Mouse (Mus musculus) hindbrain, embryonic 15.5 days (tissue): ENCODE measurements around the gene Rbp1. TPM values are rescaled to one million over a fixed set of nuclear protein-coding genes. Genes with fewer than 3 reads are reported as not detected.

Experiments
- ATAC-seq: fragments of 200-750 bp; cut with Nextera tagmentation; 2 replicates; pipeline ENCODE4 v1.8.0; 2017; ENCODE audit warnings: low read depth, moderate number of reproducible peaks, moderate TSS enrichment; ENCODE audit not compliant: low FRiP score
- H3K27ac ChIP-seq: fragments of 300-500 bp; sonication (generic); replicated peaks from 2 replicates; pipeline ENCODE4 v1.5.1; 2015; ENCODE audit warnings: mild to moderate bottlenecking, inconsistent platforms
- H3K27me3 ChIP-seq: fragments of 300-500 bp; sonication (generic); 2 replicates; pipeline ENCODE4 v1.6.1; 2015; ENCODE audit warnings: control low read depth, inconsistent platforms
- H3K36me3 ChIP-seq: fragments of 300-500 bp; sonication (generic); 2 replicates; pipeline ENCODE4 v1.6.1; 2015; ENCODE audit warnings: control low read depth, inconsistent platforms
- H3K4me1 ChIP-seq: fragments of 300-500 bp; sonication (generic); replicated peaks from 2 replicates; pipeline ENCODE4 v1.6.1; 2015; ENCODE audit warnings: control low read depth, inconsistent platforms
- H3K4me2 ChIP-seq: fragments of 300-500 bp; sonication (generic); 2 replicates; pipeline ENCODE4 v1.6.1; 2015; ENCODE audit warnings: moderate library complexity, mild to moderate bottlenecking, inconsistent platforms
- H3K4me3 ChIP-seq: fragments of 300-500 bp; sonication (generic); 2 replicates; pipeline ENCODE4 v1.5.1; 2015; ENCODE audit warnings: mild to moderate bottlenecking, inconsistent platforms
- H3K9ac ChIP-seq: fragments of 300-500 bp; sonication (generic); 2 replicates; pipeline ENCODE4 v1.6.1; 2015; ENCODE audit warnings: inconsistent platforms
- H3K9me3 ChIP-seq: fragments of 300-500 bp; sonication (generic); 2 replicates; pipeline ENCODE4 v1.6.1; 2016; ENCODE audit warnings: control low read depth, inconsistent platforms
- WGBS: fragments of 180-500 bp; shearing (Covaris S2); methylation state at CpG from one replicate; pipeline ENCODE4 v1.1.7; 2015; 5-methylcytosine and 5-hydroxymethylcytosine counted together
- polyA plus RNA-seq: library from polyadenylated mRNA; unstranded; fragments of >200 nt; fragmentation: Nextera tagmentation; extraction: Ambion mirVana; gene quantifications from 2 replicates; pipeline ENCODE4 v1.2.1, GENCODE M21; 2015

The Rbp1 gene
- polyA plus RNA-seq, 1 experiment from 2014 or later = 45.7 TPM

- 76% methylated on average over 2 of the region's 2 CpGs for WGBS
- Histone ChIP-seq H3K4me3 (no peak overlapping the region), H3K27ac (no peak overlapping the region), H3K4me2 (no peak overlapping the region), H3K36me3 (no peaks in the 10 kb centered on the region), H3K4me1 (no peaks in the 10 kb centered on the region), H3K27me3 (no peaks in the 10 kb centered on the region), H3K9me3 (no peaks in the 10 kb centered on the region), H3K9ac (no peak overlapping the region)
- no peak for ATAC-seq
Measured at GRCm38 (mm10) chr9:98466709-98467108, 43.9 kb downstream of the Rbp1 start.

GRCm38 (mm10) chr9:98480172-98480749 lies 57.5 kb downstream of the Rbp1 start:
- Histone ChIP-seq H3K36me3 (no peaks in the 10 kb centered on the region), H3K4me2 (no peak overlapping the region), H3K4me1 (no peaks in the 10 kb centered on the region), H3K4me3 (no peak overlapping the region), H3K27me3 (no peaks in the 10 kb centered on the region), H3K27ac (no peak overlapping the region), H3K9ac (no peak overlapping the region), H3K9me3 (no peaks in the 10 kb centered on the region)
- no peak for ATAC-seq
- 89% methylated on average over 2 of the region's 2 CpGs for WGBS

DNA sequence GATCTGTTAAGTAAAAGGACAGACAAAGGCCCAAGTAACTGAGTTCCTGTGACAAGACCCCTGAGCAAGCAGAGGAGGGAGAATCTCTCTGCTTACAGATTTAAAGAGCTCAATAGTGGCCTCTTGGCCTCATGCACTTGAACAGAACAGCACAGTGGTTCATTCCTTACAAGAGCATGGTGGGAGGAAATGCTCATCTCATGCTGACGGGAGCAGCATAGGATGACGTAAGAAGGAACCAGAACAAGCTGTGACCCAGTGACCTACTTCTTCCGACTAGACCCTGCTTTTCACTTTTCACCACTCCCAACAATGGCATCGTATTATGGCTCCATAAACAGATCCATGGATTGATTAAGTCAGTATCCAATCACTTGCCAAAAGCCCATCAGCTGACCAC lies 59.5 kb downstream of the Rbp1 start:
- Histone ChIP-seq H3K27ac (no peak overlapping the region), H3K4me1 (no peaks in the 10 kb centered on the region), H3K4me3 (no peak overlapping the region), H3K9me3 (no peaks in the 10 kb centered on the region), H3K36me3 (no peaks in the 10 kb centered on the region), H3K9ac (no peak overlapping the region), H3K4me2 (no peak overlapping the region), H3K27me3 (no peaks in the 10 kb centered on the region)
- 66% methylated on average over 4 of the region's 4 CpGs for WGBS
- no peak for ATAC-seq

GRCm38 (mm10) chr9:98485020-98485419 lies 62.3 kb downstream of the Rbp1 start:
- H3K9ac ChIP-seq = no peak overlapping the region
- no peak overlapping the region for H3K4me3 ChIP-seq
- no peaks in the 10 kb centered on the region for H3K4me1 ChIP-seq
- 89% methylated on average over 7 of the region's 7 CpGs for WGBS
- H3K4me2 ChIP-seq = no peak overlapping the region
- no peaks in the 10 kb centered on the region for H3K36me3 ChIP-seq
- H3K27me3 ChIP-seq = no peaks in the 10 kb centered on the region
- ATAC-seq = no peak
- H3K9me3 ChIP-seq = no peaks in the 10 kb centered on the region
- H3K27ac ChIP-seq = no peak overlapping the region

DNA sequence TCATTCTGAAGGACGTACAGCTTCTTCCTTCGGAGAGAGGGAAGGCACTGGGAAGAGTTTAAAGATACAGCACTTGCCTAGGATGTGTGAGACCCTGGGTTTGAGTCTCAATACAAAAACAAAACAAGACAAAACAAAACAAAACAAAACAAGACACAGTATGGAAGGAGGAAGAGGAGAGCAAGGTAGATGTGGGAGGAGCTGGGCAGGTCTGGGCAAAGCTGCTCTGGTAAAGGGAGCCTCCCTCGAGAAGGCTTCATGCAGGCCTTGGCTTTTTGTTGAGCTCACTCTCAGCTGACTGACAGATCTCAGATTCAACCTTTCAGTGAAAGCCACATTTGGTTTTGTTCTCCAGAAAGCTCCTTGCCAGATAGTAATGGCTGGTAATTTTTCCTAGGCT lies 63.1 kb downstream of the Rbp1 start, which contains the start of gene Rbp2:
Gene Rbp2, plus strand, starts transcription at position 301 of the 400 bp plus-strand sequence.
- no peaks in the 10 kb centered on the region for H3K36me3 ChIP-seq
- WGBS = 89% methylated on average over 3 of the region's 3 CpGs
- no peak within 1 kb of the TSS for H3K9ac ChIP-seq
- no peak within 1 kb of the TSS for H3K4me3 ChIP-seq
- ATAC-seq = no peak
- H3K4me2 ChIP-seq = no peak within 1 kb of the TSS
- no peaks in the 10 kb centered on the region for H3K27me3 ChIP-seq
- H3K4me1 ChIP-seq = no peaks in the 10 kb centered on the region
- H3K27ac ChIP-seq = no peak within 1 kb of the TSS
- H3K9me3 ChIP-seq = no peaks in the 10 kb centered on the region

- no peak overlapping the region for H3K4me2 ChIP-seq
- H3K27ac ChIP-seq = no peak overlapping the region
- H3K36me3 ChIP-seq = no peaks in the 10 kb centered on the region
- 71% methylated on average over 6 of the region's 6 CpGs for WGBS
- no peak overlapping the region for H3K4me3 ChIP-seq
- no peak overlapping the region for H3K9ac ChIP-seq
- H3K4me1 ChIP-seq = no peaks in the 10 kb centered on the region
- no peaks in the 10 kb centered on the region for H3K9me3 ChIP-seq
- H3K27me3 ChIP-seq = no peaks in the 10 kb centered on the region
- ATAC-seq = no peak
Measured at GRCm38 (mm10) chr9:98487273-98487672, 64.5 kb downstream of the Rbp1 start.

- Histone ChIP-seq H3K9me3 (no peaks in the 10 kb centered on the region), H3K4me1 (no peaks in the 10 kb centered on the region), H3K9ac (no peak overlapping the region), H3K4me3 (no peak overlapping the region), H3K36me3 (no peaks in the 10 kb centered on the region), H3K4me2 (no peak overlapping the region), H3K27me3 (no peaks in the 10 kb centered on the region), H3K27ac (no peak overlapping the region)
- WGBS = 84% methylated on average over 4 of the region's 4 CpGs
- ATAC-seq = no peak
Measured at GRCm38 (mm10) chr9:98489532-98489931, 66.8 kb downstream of the Rbp1 start.

GRCm38 (mm10) chr9:98490128-98490527 lies 67.4 kb downstream of the Rbp1 start:
- no peak overlapping the region for H3K9ac ChIP-seq
- ATAC-seq = no peak
- no peak overlapping the region for H3K4me3 ChIP-seq
- H3K27ac ChIP-seq = no peak overlapping the region
- no peak overlapping the region for H3K4me2 ChIP-seq
- no peaks in the 10 kb centered on the region for H3K4me1 ChIP-seq
- no peaks in the 10 kb centered on the region for H3K36me3 ChIP-seq
- no peaks in the 10 kb centered on the region for H3K27me3 ChIP-seq
- H3K9me3 ChIP-seq = no peaks in the 10 kb centered on the region
- 63% methylated on average over 4 of the region's 4 CpGs for WGBS

DNA sequence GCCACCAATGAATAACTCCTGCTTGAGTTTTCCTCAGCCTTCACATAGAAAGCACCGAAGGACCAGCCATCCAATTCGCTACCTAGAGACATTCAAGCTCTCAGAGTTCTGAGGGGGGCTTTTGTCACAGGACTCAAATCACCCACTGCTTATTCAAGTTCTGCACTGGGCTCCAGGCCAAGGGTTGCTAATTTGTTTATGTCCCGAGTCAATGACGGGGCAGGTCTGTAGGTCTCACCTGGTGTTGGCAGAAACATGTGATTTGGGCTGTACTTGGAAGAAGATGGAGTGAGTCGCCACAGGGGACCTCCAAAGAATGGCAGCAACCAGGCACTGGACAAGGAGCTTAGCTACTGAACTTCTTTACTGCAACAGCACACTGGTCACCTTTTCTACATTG lies 68.3 kb downstream of the Rbp1 start:
- Histone ChIP-seq H3K36me3 (no peaks in the 10 kb centered on the region), H3K4me3 (no peak overlapping the region), H3K9me3 (no peaks in the 10 kb centered on the region), H3K27ac (no peak overlapping the region), H3K4me2 (no peak overlapping the region), H3K27me3 (no peaks in the 10 kb centered on the region), H3K9ac (no peak overlapping the region), H3K4me1 (no peaks in the 10 kb centered on the region)
- 80% methylated on average over 5 of the region's 5 CpGs for WGBS
- ATAC-seq = no peak

DNA sequence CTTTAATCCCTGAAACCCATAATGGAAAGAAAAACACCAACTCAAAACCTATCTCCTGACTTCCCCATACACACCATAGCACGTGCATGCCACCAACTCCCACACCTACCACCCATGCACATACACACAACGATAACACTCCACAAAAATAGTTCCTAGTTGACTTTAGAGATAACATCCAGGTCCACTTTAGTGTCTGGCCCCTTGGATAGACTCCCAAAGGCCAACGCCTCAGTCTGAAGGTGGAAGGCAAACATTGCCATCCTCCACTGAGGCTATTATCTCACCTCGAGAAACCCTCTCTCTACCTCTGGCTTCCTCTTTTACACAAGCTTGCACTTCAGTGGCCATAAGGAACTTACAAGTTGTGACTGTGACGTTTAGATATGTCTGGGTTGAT lies 69.5 kb downstream of the Rbp1 start:
- Histone ChIP-seq H3K9ac (no peak overlapping the region), H3K4me3 (no peak overlapping the region), H3K36me3 (no peaks in the 10 kb centered on the region), H3K4me1 (peaks cover 6% of the 10 kb centered on the region), H3K9me3 (no peaks in the 10 kb centered on the region), H3K4me2 (no peak overlapping the region), H3K27me3 (no peaks in the 10 kb centered on the region), H3K27ac (no peak overlapping the region)
- WGBS = 94% methylated on average over 5 of the region's 5 CpGs
- no peak for ATAC-seq

- no peaks in the 10 kb centered on the region for H3K9me3 ChIP-seq
- H3K9ac ChIP-seq = no peak overlapping the region
- ATAC-seq = no peak
- H3K4me2 ChIP-seq = no peak overlapping the region
- no peaks in the 10 kb centered on the region for H3K27me3 ChIP-seq
- WGBS = 90% methylated on average over 1 of the region's 1 CpGs
- peaks cover 12% of the 10 kb centered on the region for H3K4me1 ChIP-seq
- no peak overlapping the region for H3K4me3 ChIP-seq
- no peak overlapping the region for H3K27ac ChIP-seq
- H3K36me3 ChIP-seq = no peaks in the 10 kb centered on the region
Measured at GRCm38 (mm10) chr9:98492821-98493220, 70.1 kb downstream of the Rbp1 start.
